Mouse (Mus musculus): ENCODE results near the gene Cd68.

DNA sequence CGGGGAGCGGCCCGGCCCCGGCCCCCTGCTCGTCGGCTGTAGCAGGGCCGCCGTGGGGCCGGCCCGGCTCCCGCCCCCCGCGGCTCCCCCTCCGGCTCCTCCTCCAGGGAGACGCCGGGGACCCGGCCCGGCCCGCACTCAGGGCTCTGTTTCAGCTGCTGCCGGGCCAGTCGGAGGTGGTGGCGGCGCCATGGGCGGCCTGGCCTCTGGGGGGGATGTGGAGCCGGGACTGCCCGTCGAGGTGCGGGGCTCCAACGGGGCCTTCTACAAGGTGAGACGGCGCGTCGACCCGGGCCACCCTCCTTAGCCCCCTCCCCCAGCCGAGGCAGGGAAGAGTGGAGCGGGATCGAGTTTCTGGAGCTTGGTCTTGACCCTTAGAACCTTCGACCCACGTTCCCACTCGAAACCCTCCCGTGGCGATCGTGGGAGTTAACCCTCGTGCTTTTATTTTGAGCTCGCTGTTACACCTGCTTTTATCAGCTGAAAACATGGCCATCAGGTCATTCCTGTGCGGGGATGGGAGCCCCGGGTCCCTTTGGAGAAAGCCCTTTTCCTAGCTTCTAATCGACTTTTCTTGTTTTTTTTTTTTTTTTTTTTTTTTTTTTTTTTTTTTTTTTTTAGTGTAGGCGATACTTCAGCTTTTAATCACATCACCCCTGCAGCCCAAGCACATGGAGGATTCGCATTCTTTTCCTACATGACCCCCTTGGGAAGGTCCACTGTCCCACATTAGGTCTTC, 32.7 kb downstream of the Cd68 start:
- no peak for TF ChIP-seq POLR2A (IDR thresholded peaks at IDR 0.05; ENCODE audit: insufficient read depth, low read depth, low read length)
- no peak for TF ChIP-seq EP300 (IDR thresholded peaks at IDR 0.05; ENCODE audit: insufficient read depth, low read depth, low read length)
